Mouse (Mus musculus): ENCODE measurements around the gene Dolpp1. TPM values are rescaled to one million over a fixed set of nuclear protein-coding genes. Genes with fewer than 3 reads are reported as not detected.

Dolpp1 gene
- polyA plus RNA-seq, 1 experiment from 2014 or later: 21.9 TPM

GRCm38 (mm10) chr2:30421432-30421831 is 29.4 kb downstream of the Dolpp1 start:
- H3K4me1 ChIP-seq (replicated peaks): peaks cover 29% of the 10 kb centered on the region
- H3K27me3 ChIP-seq (replicated peaks): no peaks in the 10 kb centered on the region
- no peak overlapping the region for H3K4me3 ChIP-seq
- H3K4me2 ChIP-seq: no peak overlapping the region
- no peak for ATAC-seq (ENCODE audit: insufficient number of reproducible peaks, low FRiP score)
- H3K27ac ChIP-seq (ENCODE audit: poor library complexity, severe bottlenecking): no peak overlapping the region
- 88% methylated on average over 4 of the region's 4 CpGs for WGBS
- H3K9ac ChIP-seq: no peak overlapping the region
- H3K36me3 ChIP-seq: peaks cover 10% of the 10 kb centered on the region
- no peaks in the 10 kb centered on the region for H3K9me3 ChIP-seq (replicated peaks)

GRCm38 (mm10) chr2:30429156-30429555 is 37.1 kb downstream of the Dolpp1 start:
- H3K4me2 ChIP-seq: no peak overlapping the region
- H3K9ac ChIP-seq: no peak overlapping the region
- H3K9me3 ChIP-seq (replicated peaks): no peaks in the 10 kb centered on the region
- no peak overlapping the region for H3K4me3 ChIP-seq
- ATAC-seq (ENCODE audit: insufficient number of reproducible peaks, low FRiP score): no peak
- no peaks in the 10 kb centered on the region for H3K4me1 ChIP-seq (replicated peaks)
- no peaks in the 10 kb centered on the region for H3K27me3 ChIP-seq (replicated peaks)
- H3K27ac ChIP-seq (ENCODE audit: poor library complexity, severe bottlenecking): no peak overlapping the region
- H3K36me3 ChIP-seq: peaks cover 84% of the 10 kb centered on the region

GRCm38 (mm10) chr2:30435326-30436155 is 43.5 kb downstream of the Dolpp1 start:
- no peaks in the 10 kb centered on the region for H3K27me3 ChIP-seq (replicated peaks)
- H3K4me3 ChIP-seq: no peak overlapping the region
- peaks cover 75% of the 10 kb centered on the region for H3K36me3 ChIP-seq
- peak; percentile 46; the same call in 1 of the 2 replicates for ATAC-seq (ENCODE audit: insufficient number of reproducible peaks, low FRiP score)
- peaks cover 24% of the 10 kb centered on the region for H3K4me1 ChIP-seq (replicated peaks)
- H3K4me2 ChIP-seq: no peak overlapping the region
- H3K27ac ChIP-seq (ENCODE audit: poor library complexity, severe bottlenecking): no peak overlapping the region; the same call in 1 of the 2 replicates
- no peak overlapping the region for H3K9ac ChIP-seq
- no peaks in the 10 kb centered on the region for H3K9me3 ChIP-seq (replicated peaks)
- 41% methylated on average over 5 of the region's 5 CpGs for WGBS

GRCm38 (mm10) chr2:30436156-30436545 is 44.1 kb downstream of the Dolpp1 start:
- Histone ChIP-seq H3K4me2 (no peak overlapping the region), H3K9ac (no peak overlapping the region), H3K27me3 (replicated peaks) (no peaks in the 10 kb centered on the region), H3K36me3 (peaks cover 69% of the 10 kb centered on the region), H3K4me3 (no peak overlapping the region), H3K9me3 (replicated peaks) (no peaks in the 10 kb centered on the region), H3K27ac (ENCODE audit: poor library complexity, severe bottlenecking) (no peak overlapping the region; the same call in 1 of the 2 replicates), H3K4me1 (replicated peaks) (peaks cover 31% of the 10 kb centered on the region)
- WGBS: 55% methylated on average over 5 of the region's 5 CpGs
- ATAC-seq (ENCODE audit: insufficient number of reproducible peaks, low FRiP score): no peak

- ATAC-seq (ENCODE audit: insufficient number of reproducible peaks, low FRiP score): no peak
- H3K9ac ChIP-seq: no peak overlapping the region
- no peak overlapping the region for H3K4me2 ChIP-seq
- peaks cover 62% of the 10 kb centered on the region for H3K36me3 ChIP-seq
- WGBS: 77% methylated on average over 4 of the region's 4 CpGs
- H3K4me1 ChIP-seq (replicated peaks): peaks cover 35% of the 10 kb centered on the region
- no peak overlapping the region for H3K4me3 ChIP-seq
- H3K27me3 ChIP-seq (replicated peaks): no peaks in the 10 kb centered on the region
- no peaks in the 10 kb centered on the region for H3K9me3 ChIP-seq (replicated peaks)
- H3K27ac ChIP-seq (ENCODE audit: poor library complexity, severe bottlenecking): no peak overlapping the region
Observed at GRCm38 (mm10) chr2:30436809-30437208, 44.8 kb downstream of the Dolpp1 start.

- 93% methylated on average over 4 of the region's 4 CpGs for WGBS
- no peak overlapping the region for H3K4me2 ChIP-seq
- H3K27me3 ChIP-seq (replicated peaks): no peaks in the 10 kb centered on the region
- H3K9ac ChIP-seq: no peak overlapping the region
- peaks cover 52% of the 10 kb centered on the region for H3K36me3 ChIP-seq
- no peaks in the 10 kb centered on the region for H3K9me3 ChIP-seq (replicated peaks)
- H3K4me1 ChIP-seq (replicated peaks): peaks cover 44% of the 10 kb centered on the region
- ATAC-seq (ENCODE audit: insufficient number of reproducible peaks, low FRiP score): no peak
- no peak overlapping the region for H3K4me3 ChIP-seq
- H3K27ac ChIP-seq (ENCODE audit: poor library complexity, severe bottlenecking): no peak overlapping the region
Observed at GRCm38 (mm10) chr2:30437791-30438190, 45.7 kb downstream of the Dolpp1 start.

- 91% methylated on average over 6 of the region's 6 CpGs for WGBS
- Histone ChIP-seq H3K4me1 (replicated peaks) (peaks cover 63% of the 10 kb centered on the region), H3K9me3 (replicated peaks) (no peaks in the 10 kb centered on the region), H3K4me3 (no peak overlapping the region), H3K4me2 (no peak overlapping the region), H3K36me3 (peaks cover 49% of the 10 kb centered on the region), H3K9ac (peak overlapping the region; percentile 84), H3K27ac (ENCODE audit: poor library complexity, severe bottlenecking) (peak overlapping the region; percentile 100), H3K27me3 (replicated peaks) (no peaks in the 10 kb centered on the region)
- no peak for ATAC-seq (ENCODE audit: insufficient number of reproducible peaks, low FRiP score)
Observed at GRCm38 (mm10) chr2:30439631-30440030, 47.6 kb downstream of the Dolpp1 start.

GRCm38 (mm10) chr2:30440211-30440700 is 48.2 kb downstream of the Dolpp1 start:
- 18% methylated on average over 3 of the region's 3 CpGs for WGBS
- Histone ChIP-seq H3K9ac (peak overlapping the region; percentile 84), H3K4me1 (replicated peaks) (peaks cover 68% of the 10 kb centered on the region), H3K27me3 (replicated peaks) (no peaks in the 10 kb centered on the region), H3K27ac (ENCODE audit: poor library complexity, severe bottlenecking) (peak overlapping the region; percentile 100), H3K4me3 (no peak overlapping the region), H3K36me3 (peaks cover 46% of the 10 kb centered on the region), H3K4me2 (peak overlapping the region; percentile 74), H3K9me3 (replicated peaks) (no peaks in the 10 kb centered on the region)
- no peak for ATAC-seq (ENCODE audit: insufficient number of reproducible peaks, low FRiP score)

- no peaks in the 10 kb centered on the region for H3K27me3 ChIP-seq (replicated peaks)
- peak overlapping the region; percentile 4; the same call in 1 of the 2 replicates for H3K4me3 ChIP-seq
- ATAC-seq (ENCODE audit: insufficient number of reproducible peaks, low FRiP score): peak; percentile 52
- WGBS: 7% methylated on average over 12 of the region's 12 CpGs
- peak overlapping the region; percentile 74 for H3K4me2 ChIP-seq
- peak overlapping the region; percentile 84 for H3K9ac ChIP-seq
- H3K9me3 ChIP-seq (replicated peaks): no peaks in the 10 kb centered on the region
- H3K4me1 ChIP-seq (replicated peaks): peaks cover 71% of the 10 kb centered on the region
- H3K27ac ChIP-seq (ENCODE audit: poor library complexity, severe bottlenecking): peak overlapping the region; percentile 100
- peaks cover 51% of the 10 kb centered on the region for H3K36me3 ChIP-seq
Observed at GRCm38 (mm10) chr2:30440701-30441517, 48.9 kb downstream of the Dolpp1 start.

GRCm38 (mm10) chr2:30441518-30442497 is 49.8 kb downstream of the Dolpp1 start:
- Histone ChIP-seq H3K4me2 (peak overlapping the region; percentile 74), H3K4me1 (replicated peaks) (peaks cover 76% of the 10 kb centered on the region), H3K4me3 (peak overlapping the region; percentile 39), H3K9ac (peak overlapping the region; percentile 84), H3K36me3 (peaks cover 59% of the 10 kb centered on the region), H3K27me3 (replicated peaks) (no peaks in the 10 kb centered on the region), H3K27ac (ENCODE audit: poor library complexity, severe bottlenecking) (peak overlapping the region; percentile 100), H3K9me3 (replicated peaks) (no peaks in the 10 kb centered on the region)
- WGBS: 7% methylated on average over 15 of the region's 15 CpGs
- peak; percentile 72 for ATAC-seq (ENCODE audit: insufficient number of reproducible peaks, low FRiP score)
